Mouse (Mus musculus) MEL (cell line): ENCODE data around the gene Tnni1. TPM values are rescaled to one million over a fixed set of nuclear protein-coding genes. Genes with fewer than 3 reads are reported as not detected.

Source experiments
- DNase-seq: peaks from one replicate; pipeline ENCODE4 v3.0.0; 2011; ENCODE audit warnings: low read depth, low spot score
- H3K27ac ChIP-seq: 2 replicates; pipeline ENCODE4 v1.5.1; 2012; ENCODE audit warnings: low read depth, mild to moderate bottlenecking, control low read depth, low read length, moderate library complexity; ENCODE audit not compliant: control insufficient read depth
- H3K27me3 ChIP-seq, 2 experiments: fragments of 150-350 bp in 1 of 2; sonication (generic) in 1 of 2; 2 replicates each; pipeline ENCODE4 v1.6.1; 2012; ENCODE audit warnings: low read length in 2 of 2, mild to moderate bottlenecking in 2 of 2, improper control_type of control experiment in 1 of 2, moderate library complexity in 1 of 2; ENCODE audit not compliant: insufficient read depth in 2 of 2, control insufficient read depth in 1 of 2
- H3K36me3 ChIP-seq, 2 experiments: 2 replicates each; pipeline ENCODE4 v1.6.1; 2012 to 2014; ENCODE audit warnings: low read length in 2 of 2, improper control_type of control experiment in 1 of 2, inconsistent platforms in 1 of 2, mild to moderate bottlenecking in 1 of 2; ENCODE audit not compliant: insufficient read depth in 2 of 2, control insufficient read depth in 1 of 2
- H3K4me1 ChIP-seq, 2 experiments: fragments of 150-350 bp in 1 of 2; sonication (generic) in 1 of 2; 2 replicates each; pipeline ENCODE4 v1.6.1; 2012; ENCODE audit warnings: low read length in 2 of 2, improper control_type of control experiment in 1 of 2, mild to moderate bottlenecking in 1 of 2; ENCODE audit not compliant: insufficient read depth in 2 of 2, control insufficient read depth in 1 of 2
- H3K4me3 ChIP-seq, 2 experiments: fragments of 150-350 bp in 1 of 2; sonication (generic) in 1 of 2; 2 replicates each; pipeline ENCODE4 v1.5.1; 2012; ENCODE audit warnings: low read depth in 2 of 2, low read length in 2 of 2, mild to moderate bottlenecking in 2 of 2, moderate library complexity in 2 of 2, control low read depth in 1 of 2, improper control_type of control experiment in 1 of 2; ENCODE audit not compliant: control insufficient read depth in 1 of 2, insufficient read depth in 1 of 2
- H3K79me2 ChIP-seq: 2 replicates; pipeline ENCODE4 v1.6.1; 2012; ENCODE audit warnings: mild to moderate bottlenecking, low read length, moderate library complexity; ENCODE audit not compliant: control insufficient read depth, poor library complexity, insufficient read depth
- H3K9ac ChIP-seq: 2 replicates; pipeline ENCODE4 v1.6.1; 2012; ENCODE audit warnings: low read depth, mild to moderate bottlenecking, control low read depth, low read length, moderate library complexity; ENCODE audit not compliant: control insufficient read depth, poor library complexity, severe bottlenecking
- H3K9me3 ChIP-seq: fragments of 150-350 bp; sonication (generic); replicated peaks from 2 replicates; pipeline ENCODE4 v1.6.1; 2012; ENCODE audit warnings: mild to moderate bottlenecking, low read length, improper control_type of control experiment, moderate library complexity; ENCODE audit not compliant: insufficient read depth
- BHLHE40 ChIP-seq: IDR thresholded peaks from 2 replicates; pipeline ENCODE4 v1.6.1; 2012; ENCODE audit warnings: low read depth, mild to moderate bottlenecking, inconsistent platforms, low read length, improper control_type of control experiment, borderline replicate concordance
- CTCF ChIP-seq, 3 experiments: IDR thresholded peaks in 2 of 3; conservative IDR thresholded peaks in 1 of 3; 2 replicates each; pipeline ENCODE4 v1.5.1; 2011 to 2012; ENCODE audit warnings: low read length in 3 of 3, low read depth in 2 of 3, mild to moderate bottlenecking in 2 of 3, improper control_type of control experiment in 1 of 3, inconsistent platforms in 1 of 3, mixed read lengths in 1 of 3, moderate library complexity in 1 of 3; ENCODE audit not compliant: control insufficient read depth in 1 of 3, insufficient read depth in 1 of 3, poor library complexity in 1 of 3, severe bottlenecking in 1 of 3
- ELF1 ChIP-seq: IDR thresholded peaks from 2 replicates; pipeline ENCODE4 v1.6.1; 2014; ENCODE audit warnings: low read depth, mild to moderate bottlenecking, inconsistent platforms, low read length, improper control_type of control experiment, moderate library complexity
- EP300 ChIP-seq, 2 experiments: IDR thresholded peaks; 2 replicates each; pipeline ENCODE4 v1.6.1; 2011; ENCODE audit warnings: improper control_type of control experiment in 2 of 2, low read length in 2 of 2, low read depth in 1 of 2, mild to moderate bottlenecking in 1 of 2
- GABPA ChIP-seq: IDR thresholded peaks from 2 replicates; pipeline ENCODE4 v1.6.1; 2012; ENCODE audit warnings: low read depth, mild to moderate bottlenecking, inconsistent platforms, low read length, improper control_type of control experiment, moderate library complexity
- GATA1 ChIP-seq: IDR thresholded peaks from 2 replicates; pipeline ENCODE4 v1.6.1; 2011; ENCODE audit warnings: low read depth, low read length, improper control_type of control experiment
- JUND ChIP-seq: IDR thresholded peaks from 2 replicates; pipeline ENCODE4 v1.6.1; 2011; ENCODE audit warnings: low read depth, mild to moderate bottlenecking, improper control_type of control experiment, low read length
- MAZ ChIP-seq: IDR thresholded peaks from 2 replicates; pipeline ENCODE4 v1.6.1; 2012; ENCODE audit warnings: low read depth, mild to moderate bottlenecking, inconsistent platforms, low read length, improper control_type of control experiment
- MEF2A ChIP-seq: IDR thresholded peaks from 2 replicates; pipeline ENCODE4 v1.6.1; 2014; ENCODE audit warnings: low read depth, mild to moderate bottlenecking, inconsistent platforms, low read length, improper control_type of control experiment; ENCODE audit not compliant: poor library complexity, insufficient replicate concordance, severe bottlenecking; ENCODE audit errors: extremely low read depth
- MXI1 ChIP-seq: IDR thresholded peaks from 2 replicates; pipeline ENCODE4 v1.6.1; 2011; ENCODE audit warnings: mild to moderate bottlenecking, low read depth, low read length, improper control_type of control experiment
- NELFE ChIP-seq: IDR thresholded peaks from 2 replicates; pipeline ENCODE4 v1.6.1; 2011; ENCODE audit warnings: low read depth, low read length, improper control_type of control experiment
- NRF1 ChIP-seq: IDR thresholded peaks from 2 replicates; pipeline ENCODE4 v1.6.1; 2014; ENCODE audit warnings: low read depth, mild to moderate bottlenecking, inconsistent platforms, low read length, improper control_type of control experiment, moderate library complexity; ENCODE audit not compliant: poor library complexity, insufficient read depth, severe bottlenecking
- POLR2AphosphoS2 ChIP-seq: IDR thresholded peaks from 2 replicates; pipeline ENCODE4 v1.6.1; 2011; ENCODE audit warnings: low read length, improper control_type of control experiment
- POLR2AphosphoS5 ChIP-seq: IDR thresholded peaks from 2 replicates; pipeline ENCODE4 v1.6.1; 2012; ENCODE audit warnings: low read depth, borderline replicate concordance, mild to moderate bottlenecking, inconsistent platforms, low read length, moderate library complexity, mixed read lengths
- TCF12 ChIP-seq: IDR thresholded peaks from 2 replicates; pipeline ENCODE4 v1.6.1; 2014; ENCODE audit warnings: low read depth, mild to moderate bottlenecking, inconsistent platforms, low read length, improper control_type of control experiment, moderate library complexity
- UBTF ChIP-seq: IDR thresholded peaks from 2 replicates; pipeline ENCODE4 v1.6.1; 2012; ENCODE audit warnings: low read depth, mild to moderate bottlenecking, inconsistent platforms, low read length, improper control_type of control experiment, moderate library complexity, borderline replicate concordance; ENCODE audit not compliant: insufficient read depth
- USF1 ChIP-seq: IDR thresholded peaks from 2 replicates; pipeline ENCODE4 v1.6.1; 2014; ENCODE audit warnings: low read depth, mild to moderate bottlenecking, inconsistent platforms, low read length, improper control_type of control experiment, moderate library complexity
- USF2 ChIP-seq, 2 experiments: IDR thresholded peaks; 2 replicates each; pipeline ENCODE4 v1.6.1; 2011 to 2012; ENCODE audit warnings: improper control_type of control experiment in 2 of 2, low read length in 2 of 2, borderline replicate concordance in 1 of 2, inconsistent platforms in 1 of 2, low read depth in 1 of 2, mild to moderate bottlenecking in 1 of 2; ENCODE audit not compliant: insufficient read depth in 1 of 2
- ZKSCAN1 ChIP-seq: IDR thresholded peaks from 2 replicates; pipeline ENCODE4 v1.6.1; 2012; ENCODE audit warnings: low read depth, mild to moderate bottlenecking, inconsistent platforms, low read length, improper control_type of control experiment, moderate library complexity
- ZMIZ1 ChIP-seq: IDR thresholded peaks from 2 replicates; pipeline ENCODE4 v1.6.1; 2012; ENCODE audit warnings: low read depth, mild to moderate bottlenecking, inconsistent platforms, low read length, improper control_type of control experiment, moderate library complexity
- polyA plus RNA-seq, 2 experiments: library from polyadenylated mRNA; stranded (reverse) in 1 of 2; unstranded in 1 of 2; fragments of >175 nt in 1 of 2; fragments of >200 nt in 1 of 2; gene quantifications; 2 replicates each; pipeline versions ENCODE4 v1.2.1 to v1.2.4; 2012; ENCODE audit warnings: low replicate concordance in 2 of 2, low read depth in 1 of 2; ENCODE audit not compliant: insufficient read length in 2 of 2, insufficient read depth in 1 of 2, missing spikeins in 1 of 2
- total RNA-seq: library from RNA; depleted of rRNA; stranded (reverse); fragments of 300-350 nt; gene quantifications from 2 replicates; pipeline ENCODE4 v1.2.3, GENCODE M21; 2012

Tnni1 gene
- total and polyA plus RNA-seq, 3 experiments: 0.15 TPM; not detected in 2

DNA sequence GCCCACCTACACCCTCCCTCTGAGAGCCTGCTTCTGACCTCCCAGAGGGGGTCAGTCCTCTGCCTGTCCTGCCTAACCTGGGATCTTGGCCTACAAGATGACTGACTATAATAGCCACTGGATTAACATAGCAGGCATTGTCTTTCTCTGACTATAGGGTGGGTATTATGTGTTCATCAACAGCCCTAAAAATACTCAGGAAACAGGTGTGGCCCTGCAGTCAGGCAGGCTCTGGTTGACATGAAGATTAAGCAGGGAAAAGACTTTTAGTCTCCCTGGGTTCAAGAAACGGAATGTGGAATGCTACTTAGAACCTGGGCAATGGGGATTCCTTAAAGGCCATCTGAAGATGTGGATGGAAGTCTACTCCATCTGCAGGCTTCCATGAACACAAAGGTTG, 19.3 kb downstream of the Tnni1 start:
- no peak for DNase-seq
- Histone ChIP-seq H3K36me3 (peaks cover 0 to 4% of the 10 kb centered on the region in 2 experiments; a peak in 2 of 4 replicates), H3K79me2 (no peaks in the 10 kb centered on the region), H3K9ac (no peak overlapping the region), H3K9me3 (no peaks in the 10 kb centered on the region), H3K27ac (no peak overlapping the region), H3K4me3 (no peak overlapping the region), H3K27me3 (no peaks in the 10 kb centered on the region; a peak in 1 of 4 replicates), H3K4me1 (peaks cover 0 to 19% of the 10 kb centered on the region in 2 experiments; a peak in 2 of 4 replicates)
- TF ChIP-seq USF2 (IDR thresholded peaks at IDR 0.05; ENCODE audit: borderline replicate concordance in 1 of 2, insufficient read depth in 1 of 2, low read depth in 1 of 2, low read length in 2 of 2): no peak

DNA sequence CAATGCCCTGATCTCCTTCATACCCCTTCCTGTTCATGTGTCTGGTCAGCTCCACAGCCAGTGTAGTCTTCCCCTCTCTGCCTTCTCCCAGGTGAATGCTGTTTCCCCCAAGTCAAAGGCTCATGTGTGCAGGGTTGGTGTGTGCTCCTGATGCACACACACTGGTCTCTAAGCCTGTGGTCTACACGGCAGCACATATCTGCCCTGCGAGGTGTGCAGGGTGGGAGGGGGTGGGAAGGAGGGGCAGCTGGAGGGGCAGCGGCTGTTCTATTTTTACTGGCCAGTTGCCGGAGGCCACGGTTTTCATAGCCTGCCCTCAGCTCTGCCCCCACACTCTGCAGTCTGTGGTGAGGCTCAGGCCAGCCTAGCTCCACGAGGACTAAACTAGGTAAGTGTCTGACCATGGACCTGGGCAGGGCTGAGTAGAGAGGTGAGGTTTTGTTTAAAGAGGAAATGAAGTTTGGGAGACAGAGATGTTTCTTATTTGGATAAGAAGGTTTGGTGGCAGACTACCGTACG, 19.9 kb downstream of the Tnni1 start:
- H3K4me1 ChIP-seq: peaks cover 0 to 15% of the 10 kb centered on the region in 2 experiments; a peak in 2 of 4 replicates
- no peaks in the 10 kb centered on the region for H3K9me3 ChIP-seq
- no peak for TF ChIP-seq JUND
- no peak for TF ChIP-seq ELF1
- TF ChIP-seq MEF2A: no peak
- no peak for TF ChIP-seq POLR2AphosphoS2
- H3K9ac ChIP-seq: no peak overlapping the region
- H3K27me3 ChIP-seq: no peaks in the 10 kb centered on the region; a peak in 1 of 4 replicates
- DNase-seq: no peak
- no peaks in the 10 kb centered on the region for H3K79me2 ChIP-seq
- no peak overlapping the region for H3K4me3 ChIP-seq
- H3K36me3 ChIP-seq: peaks cover 0 to 4% of the 10 kb centered on the region in 2 experiments; a peak in 2 of 4 replicates
- H3K27ac ChIP-seq: no peak overlapping the region

DNA sequence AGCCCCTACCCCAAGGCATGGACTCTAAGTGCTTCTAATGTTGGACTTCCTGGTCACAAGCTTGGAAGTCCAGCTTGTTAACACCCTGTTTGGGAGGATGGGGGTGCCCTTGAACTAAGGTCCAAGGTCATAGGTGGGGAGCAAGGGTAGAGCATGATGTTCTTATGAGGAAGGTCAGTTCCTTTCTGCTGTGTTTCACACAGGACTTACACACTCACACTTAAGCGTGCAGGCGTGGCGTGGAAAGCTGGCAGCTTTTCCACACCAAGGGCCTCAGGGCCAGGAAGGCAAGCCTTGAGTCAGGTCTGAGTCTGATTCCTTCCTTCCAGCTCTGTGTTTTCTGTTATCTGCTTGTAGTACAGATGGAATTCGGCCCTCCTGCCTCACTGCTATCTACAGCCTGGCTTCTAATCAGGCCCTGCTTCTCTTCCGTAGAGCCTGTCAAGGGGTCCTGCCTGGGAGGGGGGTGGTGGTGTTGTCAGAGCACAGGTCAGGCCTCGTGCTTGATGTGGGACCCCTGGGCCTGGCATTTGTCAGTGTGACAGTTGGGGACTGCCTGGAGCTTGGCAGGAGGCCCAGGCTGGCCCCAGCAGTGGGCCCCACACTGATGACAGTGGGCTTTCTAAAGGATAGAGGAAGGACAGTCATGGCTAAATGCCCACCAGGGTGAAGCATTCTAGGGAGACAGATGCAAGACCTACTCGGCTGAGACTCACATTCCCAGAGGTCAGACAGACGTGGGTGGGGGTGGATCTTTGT, 21.1 kb downstream of the Tnni1 start:
- no peaks in the 10 kb centered on the region for H3K9me3 ChIP-seq
- no peak overlapping the region for H3K4me3 ChIP-seq
- no peak overlapping the region for H3K9ac ChIP-seq
- H3K36me3 ChIP-seq: peaks cover 0 to 4% of the 10 kb centered on the region in 2 experiments; a peak in 2 of 4 replicates
- DNase-seq: peak; percentile 41
- H3K27me3 ChIP-seq: no peaks in the 10 kb centered on the region; a peak in 2 of 4 replicates
- H3K79me2 ChIP-seq: no peaks in the 10 kb centered on the region
- H3K27ac ChIP-seq: no peak overlapping the region
- peaks cover 0 to 15% of the 10 kb centered on the region in 2 experiments; a peak in 2 of 4 replicates for H3K4me1 ChIP-seq
- no peak for TF ChIP-seq USF1
- no peak for TF ChIP-seq NRF1
- no peak for TF ChIP-seq JUND
- no peak for TF ChIP-seq ZKSCAN1
- TF ChIP-seq EP300 (IDR thresholded peaks at IDR 0.05; ENCODE audit: low read depth in 1 of 2, low read length in 2 of 2): peak in 1 of 2 experiments; percentile 57; a peak in 3 of 4 replicates
- no peak for TF ChIP-seq POLR2AphosphoS2
- TF ChIP-seq TCF12: 0 out of 2 replicates have a peak, but pooled peaks have one; percentile 29
- TF ChIP-seq UBTF: no peak
- TF ChIP-seq NELFE: no peak
- TF ChIP-seq MEF2A: no peak
- no peak for TF ChIP-seq GABPA
- TF ChIP-seq GATA1: 0 out of 2 replicates have a peak, but pooled peaks have one; percentile 22
- no peak for TF ChIP-seq BHLHE40
- no peak for TF ChIP-seq MXI1
- TF ChIP-seq CTCF (IDR thresholded peaks at IDR 0.05 in 2 of 3, conservative IDR thresholded peaks at IDR 0.05 in 1 of 3; ENCODE audit: control insufficient read depth in 1 of 3, insufficient read depth in 1 of 3, low read depth in 2 of 3, low read length in 3 of 3, poor library complexity in 1 of 3, severe bottlenecking in 1 of 3): no peak
- TF ChIP-seq ZMIZ1: no peak
- no peak for TF ChIP-seq POLR2AphosphoS5
- TF ChIP-seq USF2 (IDR thresholded peaks at IDR 0.05; ENCODE audit: borderline replicate concordance in 1 of 2, insufficient read depth in 1 of 2, low read depth in 1 of 2, low read length in 2 of 2): no peak
- TF ChIP-seq MAZ: no peak
